Mouse (Mus musculus): Measurements from ENCODE around the gene Tarsl2.

Tarsl2 gene

GRCm38 (mm10) chr7:65663225-65663790, 18.6 kb downstream of the Tarsl2 start:
- no peak for DNase-seq

- no peak for DNase-seq
Observed at GRCm38 (mm10) chr7:65663886-65664285, 19.2 kb downstream of the Tarsl2 start.

GRCm38 (mm10) chr7:65667491-65667890, 22.8 kb downstream of the Tarsl2 start:
- DNase-seq: no peak

- DNase-seq: no peak
Observed at GRCm38 (mm10) chr7:65678050-65678449, 33.4 kb downstream of the Tarsl2 start.

GRCm38 (mm10) chr7:65678900-65679595, 34.4 kb downstream of the Tarsl2 start:
- no peak for DNase-seq

GRCm38 (mm10) chr7:65681166-65681565, 36.5 kb downstream of the Tarsl2 start:
- no peak for DNase-seq

- DNase-seq: no peak
Observed at GRCm38 (mm10) chr7:65684256-65684835, 39.6 kb downstream of the Tarsl2 start.

- no peak for DNase-seq
Observed at GRCm38 (mm10) chr7:65686664-65687063, 42.0 kb downstream of the Tarsl2 start.

- DNase-seq: no peak
Observed at GRCm38 (mm10) chr7:65690869-65691268, 46.2 kb downstream of the Tarsl2 start, which contains the start of gene Tm2d3. Gene Tm2d3, plus strand, starts transcription at chr7:65691169.

GRCm38 (mm10) chr7:65691929-65692605, 47.4 kb downstream of the Tarsl2 start:
- no peak for DNase-seq

GRCm38 (mm10) chr7:65692883-65693282, 48.2 kb downstream of the Tarsl2 start:
- DNase-seq: no peak

GRCm38 (mm10) chr7:65693301-65693821, 48.7 kb downstream of the Tarsl2 start:
- peak; percentile 94 for DNase-seq

GRCm38 (mm10) chr7:65696450-65696849, 51.8 kb downstream of the Tarsl2 start:
- DNase-seq: no peak

- no peak for DNase-seq
Observed at GRCm38 (mm10) chr7:65702076-65702475, 57.4 kb downstream of the Tarsl2 start.

- DNase-seq: peak; percentile 84
Observed at GRCm38 (mm10) chr7:65704818-65705242, 60.1 kb downstream of the Tarsl2 start.

- no peak for DNase-seq
Observed at GRCm38 (mm10) chr7:65708506-65708905, 63.8 kb downstream of the Tarsl2 start.

GRCm38 (mm10) chr7:65710301-65710700, 65.6 kb downstream of the Tarsl2 start:
- DNase-seq: no peak

GRCm38 (mm10) chr7:65713782-65714181, 69.1 kb downstream of the Tarsl2 start:
- DNase-seq: no peak

GRCm38 (mm10) chr7:65714304-65714703, 69.6 kb downstream of the Tarsl2 start:
- no peak for DNase-seq

GRCm38 (mm10) chr7:65734024-65734423, 89.3 kb downstream of the Tarsl2 start:
- DNase-seq: no peak

GRCm38 (mm10) chr7:65735261-65735660, 90.6 kb downstream of the Tarsl2 start:
- no peak for DNase-seq

GRCm38 (mm10) chr7:65737286-65738040, 92.8 kb downstream of the Tarsl2 start:
- DNase-seq: no peak
